Mouse (Mus musculus): ENCODE results near the gene Irf2bpl. TPM values are rescaled to one million over a fixed set of nuclear protein-coding genes. Genes with fewer than 3 reads are reported as not detected.
A peak's percentile ranks its signal among the peaks of the same experiment; 100 is the strongest.

The Irf2bpl gene
- total RNA-seq, 2 experiments from 2014 or later, result 21.5 to 28.2 TPM

GRCm38 (mm10) chr12:86864316-86865020, 20.1 kb downstream of the Irf2bpl start:
- Histone ChIP-seq H3K27ac (no peak overlapping the region), H3K4me3 (no peak overlapping the region)
- no peak for TF ChIP-seq CTCF (IDR thresholded peaks at IDR 0.05)
- DNase-seq, result no peak
- intact Hi-C loops (cut with DNase I), result no loop called here

GRCm38 (mm10) chr12:86859924-86860790, 24.4 kb downstream of the Irf2bpl start:
- Histone ChIP-seq H3K4me3 (no peak overlapping the region), H3K27ac (peak overlapping the region; percentile 87)
- TF ChIP-seq CTCF (IDR thresholded peaks at IDR 0.05), result no peak
- intact Hi-C loops (cut with DNase I), result no loop called here
- DNase-seq, result peak; percentile 59

- no peak for TF ChIP-seq CTCF (IDR thresholded peaks at IDR 0.05)
- no peak overlapping the region for H3K4me3 ChIP-seq
- intact Hi-C loops (cut with DNase I), result no loop called here
- H3K27ac ChIP-seq, result peak overlapping the region; percentile 87
- DNase-seq, result peak; percentile 64
Observed at GRCm38 (mm10) chr12:86858983-86859872, 25.4 kb downstream of the Irf2bpl start.

GRCm38 (mm10) chr12:86858498-86858897, 26.1 kb downstream of the Irf2bpl start:
- DNase-seq, result no peak
- peak overlapping the region; percentile 87 for H3K27ac ChIP-seq
- no peak for TF ChIP-seq CTCF (IDR thresholded peaks at IDR 0.05)
- no peak overlapping the region for H3K4me3 ChIP-seq
- intact Hi-C loops (cut with DNase I), result no loop called here

- no peak overlapping the region for H3K4me3 ChIP-seq
- no peak for TF ChIP-seq CTCF (IDR thresholded peaks at IDR 0.05)
- peak; percentile 82 for DNase-seq
- intact Hi-C loops (cut with DNase I), result no loop called here
- H3K27ac ChIP-seq, result peak overlapping the region; percentile 87
Observed at GRCm38 (mm10) chr12:86857290-86857689, 27.3 kb downstream of the Irf2bpl start.

GRCm38 (mm10) chr12:86855670-86856069, 28.9 kb downstream of the Irf2bpl start:
- intact Hi-C loops (cut with DNase I), result no loop called here

GRCm38 (mm10) chr12:86853516-86853915, 31.1 kb downstream of the Irf2bpl start:
- no peak overlapping the region for H3K4me3 ChIP-seq
- no peak for DNase-seq
- intact Hi-C loops (cut with DNase I), result no loop called here
- no peak overlapping the region for H3K27ac ChIP-seq
- TF ChIP-seq CTCF (IDR thresholded peaks at IDR 0.05), result no peak

More at GRCm38 (mm10) chr12:86855670-86856069, 28.9 kb downstream of the Irf2bpl start:
- Histone ChIP-seq H3K4me3 (no peak overlapping the region), H3K27ac (peak overlapping the region; percentile 21)
- no peak for TF ChIP-seq CTCF (IDR thresholded peaks at IDR 0.05)
- DNase-seq, result peak; percentile 62

- intact Hi-C loops (cut with DNase I), result no loop called here
- H3K4me3 ChIP-seq, result no peak overlapping the region
- no peak for DNase-seq
- TF ChIP-seq CTCF (IDR thresholded peaks at IDR 0.05), result no peak
- no peak overlapping the region for H3K27ac ChIP-seq
Observed at GRCm38 (mm10) chr12:86851313-86851712, 33.3 kb downstream of the Irf2bpl start.

GRCm38 (mm10) chr12:86850746-86851145, 33.9 kb downstream of the Irf2bpl start:
- no peak for TF ChIP-seq CTCF (IDR thresholded peaks at IDR 0.05)
- Histone ChIP-seq H3K27ac (no peak overlapping the region), H3K4me3 (no peak overlapping the region)
- intact Hi-C loops (cut with DNase I), result no loop called here
- no peak for DNase-seq

- intact Hi-C loops (cut with DNase I), result no loop called here
- Histone ChIP-seq H3K4me3 (no peak overlapping the region), H3K27ac (no peak overlapping the region)
- TF ChIP-seq CTCF (IDR thresholded peaks at IDR 0.05), result no peak
- DNase-seq, result no peak
Observed at GRCm38 (mm10) chr12:86849945-86850626, 34.5 kb downstream of the Irf2bpl start.

GRCm38 (mm10) chr12:86842866-86843459, 41.6 kb downstream of the Irf2bpl start:
- intact Hi-C loops (cut with DNase I), result no loop called here
- no peak for TF ChIP-seq CTCF (IDR thresholded peaks at IDR 0.05)
- DNase-seq, result peak; percentile 47
- peak overlapping the region; percentile 4; the same call in 1 of the 2 replicates for H3K4me3 ChIP-seq
- peak overlapping the region; percentile 75 for H3K27ac ChIP-seq

Measured in gastrocnemius, adult 2 months (tissue).